Mouse (Mus musculus) ES-Bruce4 (cell line): ENCODE data around the gene Banf1.

ENCODE experiments used
- CTCF ChIP-seq: IDR thresholded peaks from one replicate; pipeline ENCODE4 v1.8.1; 2011; ENCODE audit warnings: low read depth, low read length
- POLR2A ChIP-seq: IDR thresholded peaks from one replicate; pipeline ENCODE4 v1.8.1; 2011; ENCODE audit warnings: low read length; ENCODE audit not compliant: insufficient read depth

DNA sequence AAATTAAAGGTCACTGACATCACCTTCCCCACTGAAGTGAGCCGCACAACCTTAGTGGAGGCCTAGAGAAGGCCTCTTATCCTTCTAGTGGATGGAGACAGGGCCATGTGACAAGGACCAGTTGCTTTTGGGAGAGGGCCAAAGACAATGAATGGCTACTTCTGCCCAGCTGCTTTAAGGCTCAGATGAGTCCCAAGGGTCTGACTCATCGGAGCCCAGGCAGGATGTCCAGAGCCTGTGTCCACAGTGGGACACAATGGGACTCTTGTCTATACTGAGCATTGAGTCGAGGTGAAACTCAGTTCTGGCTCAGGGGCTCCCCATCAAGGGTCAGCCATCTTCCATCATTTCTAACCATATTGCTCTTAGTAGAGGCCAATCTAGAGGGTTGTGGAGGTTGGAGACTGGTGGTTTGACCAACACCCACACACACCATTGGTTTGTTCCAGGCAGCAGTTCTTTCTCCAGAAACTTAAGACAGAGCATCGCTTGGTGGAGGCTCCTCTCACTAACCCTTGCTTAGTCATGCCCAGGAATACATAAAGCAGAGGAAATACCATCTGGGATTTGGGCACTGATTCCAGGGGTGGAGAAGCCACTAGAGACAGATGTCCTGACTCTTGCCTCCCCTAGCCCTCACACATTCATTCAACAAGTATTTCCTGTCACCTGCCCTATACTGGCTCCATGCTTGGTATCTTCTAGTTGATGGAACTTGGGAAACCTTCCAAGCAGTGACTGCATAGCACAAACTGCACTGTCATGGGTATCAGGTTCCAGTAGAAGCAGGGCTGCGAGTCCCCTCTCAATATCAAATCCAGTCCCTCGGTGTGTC lies 21.5 kb downstream of the Banf1 start:
- TF ChIP-seq POLR2A: no peak
- no peak for TF ChIP-seq CTCF
